Mouse (Mus musculus): ENCODE results near the gene Hist1h4a. TPM values are rescaled to one million over a fixed set of nuclear protein-coding genes. Genes with fewer than 3 reads are reported as not detected.
A peak's percentile ranks its signal among the peaks of the same experiment; 100 is the strongest.
"Not testable (repeated sequence)": the region's sequence is repeated elsewhere in the genome, so short reads cannot be mapped to it uniquely, and the experiment has no call there.

Hist1h4a gene
- total and polyA plus RNA-seq, 2 experiments from 2014 or later, result 0.53 to 958 TPM

DNA sequence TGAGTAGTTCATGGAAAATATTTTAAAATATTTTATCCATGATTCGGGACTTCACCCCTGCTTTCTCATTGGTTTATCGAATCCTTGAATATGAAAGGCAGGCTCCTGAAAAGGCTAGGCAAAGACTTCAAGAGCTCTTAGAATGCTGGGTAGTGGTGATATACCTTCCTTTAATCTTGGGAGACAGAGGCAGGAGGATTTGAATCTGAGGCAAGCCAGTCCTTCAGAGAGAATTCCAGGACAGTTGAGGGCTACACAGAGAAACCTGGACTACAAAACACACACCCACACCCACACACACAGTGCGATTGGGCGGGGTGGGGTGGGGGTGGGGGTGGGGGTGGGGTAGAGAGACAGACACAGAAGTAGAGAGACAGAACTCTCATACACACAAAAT lies 13.1 kb downstream of the Hist1h4a start:
- Histone ChIP-seq H3K27me3 (ENCODE audit: insufficient read depth, low read length) (no peaks in the 10 kb centered on the region), H3K4me1 (ENCODE audit: insufficient read depth, low read length) (0 out of 2 replicates have a peak, but pooled peaks cover 4% of the 10 kb centered on the region), H3K4me3 (ENCODE audit: low read length) (no peak overlapping the region), H3K36me3 (ENCODE audit: insufficient read depth, low read length) (no peaks in the 10 kb centered on the region), H3K27ac (no peak overlapping the region; the same call in 1 of the 2 replicates), H3K9ac (replicated peaks; ENCODE audit: low read length) (no peak overlapping the region), H3K9me3 (ENCODE audit: low read length) (no peaks in the 10 kb centered on the region), H3K4me2 (ENCODE audit: low read depth, low read length) (no peak overlapping the region)
- TF ChIP-seq CTCF (IDR thresholded peaks at IDR 0.05; ENCODE audit: low read depth), result no peak
- DNase-seq (ENCODE audit: low spot score) (no peak), ATAC-seq (no peak)
- WGBS, result 7% methylated on average over 4 of the region's 4 CpGs

DNA sequence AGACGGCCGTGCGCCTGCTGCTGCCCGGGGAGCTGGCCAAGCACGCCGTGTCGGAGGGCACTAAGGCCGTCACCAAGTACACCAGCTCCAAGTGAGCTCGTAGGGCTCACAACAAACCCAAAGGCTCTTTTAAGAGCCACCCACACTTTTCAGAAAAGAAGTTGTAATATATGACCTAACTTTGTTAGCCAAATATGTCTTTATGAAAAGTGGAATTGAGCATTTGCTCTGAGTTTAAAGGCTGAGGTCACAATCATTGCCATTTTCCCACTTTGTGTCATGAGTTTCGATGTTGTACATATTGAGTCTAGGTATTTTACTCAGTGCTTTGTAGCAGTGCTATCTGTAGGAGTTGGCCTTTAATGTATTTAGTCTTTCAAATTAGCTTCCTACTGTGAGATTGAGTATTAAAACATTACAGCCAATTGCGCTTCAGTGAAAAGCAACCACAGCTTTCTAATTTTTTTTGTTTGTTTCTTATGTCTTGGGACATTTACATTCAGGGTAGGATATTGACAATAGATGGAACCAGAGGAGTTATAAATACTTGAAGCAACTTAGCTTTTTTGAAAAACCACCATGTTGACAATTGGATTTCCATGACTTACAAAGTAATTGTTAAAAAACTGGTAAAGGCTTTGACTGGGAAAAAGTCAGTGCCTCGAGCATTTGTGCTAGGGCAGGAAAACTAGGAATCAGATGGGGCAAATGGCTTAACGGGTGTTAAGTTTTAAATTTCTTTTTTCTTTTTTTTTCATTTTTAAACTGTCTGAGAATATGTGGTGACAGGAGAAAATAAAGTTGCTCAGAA lies 13.7 kb downstream of the Hist1h4a start:
- Histone ChIP-seq H3K27me3 (ENCODE audit: insufficient read depth, low read length) (no peaks in the 10 kb centered on the region), H3K36me3 (ENCODE audit: insufficient read depth, low read length) (no peaks in the 10 kb centered on the region), H3K27ac (peak overlapping the region; percentile 96), H3K9me3 (ENCODE audit: low read length) (no peaks in the 10 kb centered on the region), H3K4me1 (ENCODE audit: insufficient read depth, low read length) (0 out of 2 replicates have a peak, but pooled peaks cover 4% of the 10 kb centered on the region), H3K9ac (replicated peaks; ENCODE audit: low read length) (peak overlapping the region; percentile 37; the same call in 1 of the 2 replicates), H3K4me2 (ENCODE audit: low read depth, low read length) (peak overlapping the region; percentile 63), H3K4me3 (ENCODE audit: low read length) (peak overlapping the region; percentile 38)
- no peak for TF ChIP-seq CTCF (IDR thresholded peaks at IDR 0.05; ENCODE audit: low read depth)
- DNase-seq (ENCODE audit: low spot score) (no peak), ATAC-seq (no peak)
- 4% methylated on average over 10 of the region's 13 CpGs for WGBS

DNA sequence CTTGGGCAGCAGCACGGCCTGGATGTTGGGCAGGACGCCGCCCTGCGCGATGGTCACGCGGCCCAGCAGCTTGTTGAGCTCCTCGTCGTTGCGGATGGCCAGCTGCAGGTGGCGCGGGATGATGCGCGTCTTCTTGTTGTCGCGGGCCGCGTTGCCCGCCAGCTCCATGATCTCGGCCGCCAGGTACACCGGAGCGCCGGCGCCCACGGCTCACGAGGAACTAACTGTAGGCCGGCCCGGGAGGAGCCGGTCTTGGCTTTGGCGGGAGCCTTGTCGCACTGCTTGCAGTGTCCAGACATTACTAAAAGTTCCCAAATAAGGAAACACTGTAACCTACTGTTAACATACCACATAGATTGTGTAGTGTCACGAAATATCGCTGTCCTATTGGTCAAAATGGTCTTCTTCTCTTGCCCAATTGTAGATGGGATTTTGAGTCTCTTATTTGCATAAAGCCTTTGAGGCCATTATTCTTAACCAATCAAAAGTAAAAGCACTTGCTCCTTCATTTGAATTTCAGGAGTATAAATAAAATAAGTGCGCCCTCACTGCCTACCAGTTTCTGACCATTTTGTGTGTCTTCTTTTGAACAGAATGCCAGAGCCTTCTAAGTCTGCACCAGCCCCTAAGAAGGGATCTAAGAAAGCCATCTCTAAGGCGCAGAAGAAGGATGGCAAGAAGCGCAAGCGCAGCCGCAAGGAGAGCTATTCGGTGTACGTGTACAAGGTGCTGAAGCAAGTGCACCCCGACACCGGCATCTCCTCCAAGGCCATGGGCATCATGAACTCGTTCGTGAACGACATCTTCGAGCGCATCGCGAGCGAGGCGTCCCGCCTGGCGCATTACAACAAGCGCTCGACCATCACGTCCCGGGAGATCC lies 14.6 kb downstream of the Hist1h4a start, which contains the start of gene Hist1h2bb:
Gene Hist1h2bb, plus strand, starts transcription at position 534 of the 880 bp plus-strand sequence.
- 2% methylated on average over 37 of the region's 58 CpGs for WGBS
- ATAC-seq (peak; percentile 95), DNase-seq (ENCODE audit: low spot score) (peak; percentile 93)
- H3K36me3 ChIP-seq (ENCODE audit: insufficient read depth, low read length); H3K27me3 ChIP-seq (ENCODE audit: insufficient read depth, low read length); H3K9me3 ChIP-seq (ENCODE audit: low read length); H3K4me1 ChIP-seq (ENCODE audit: insufficient read depth, low read length): not testable (repeated sequence)
- peak within 1 kb of the TSS; percentile 37; the same call in 1 of the 2 replicates for H3K9ac ChIP-seq (replicated peaks; ENCODE audit: low read length)
- peak within 1 kb of the TSS; percentile 63 for H3K4me2 ChIP-seq (ENCODE audit: low read depth, low read length)
- peak within 1 kb of the TSS; percentile 96 for H3K27ac ChIP-seq
- peak within 1 kb of the TSS; percentile 38 for H3K4me3 ChIP-seq (ENCODE audit: low read length)
- peak; percentile 40 for TF ChIP-seq CTCF (IDR thresholded peaks at IDR 0.05; ENCODE audit: low read depth)

DNA sequence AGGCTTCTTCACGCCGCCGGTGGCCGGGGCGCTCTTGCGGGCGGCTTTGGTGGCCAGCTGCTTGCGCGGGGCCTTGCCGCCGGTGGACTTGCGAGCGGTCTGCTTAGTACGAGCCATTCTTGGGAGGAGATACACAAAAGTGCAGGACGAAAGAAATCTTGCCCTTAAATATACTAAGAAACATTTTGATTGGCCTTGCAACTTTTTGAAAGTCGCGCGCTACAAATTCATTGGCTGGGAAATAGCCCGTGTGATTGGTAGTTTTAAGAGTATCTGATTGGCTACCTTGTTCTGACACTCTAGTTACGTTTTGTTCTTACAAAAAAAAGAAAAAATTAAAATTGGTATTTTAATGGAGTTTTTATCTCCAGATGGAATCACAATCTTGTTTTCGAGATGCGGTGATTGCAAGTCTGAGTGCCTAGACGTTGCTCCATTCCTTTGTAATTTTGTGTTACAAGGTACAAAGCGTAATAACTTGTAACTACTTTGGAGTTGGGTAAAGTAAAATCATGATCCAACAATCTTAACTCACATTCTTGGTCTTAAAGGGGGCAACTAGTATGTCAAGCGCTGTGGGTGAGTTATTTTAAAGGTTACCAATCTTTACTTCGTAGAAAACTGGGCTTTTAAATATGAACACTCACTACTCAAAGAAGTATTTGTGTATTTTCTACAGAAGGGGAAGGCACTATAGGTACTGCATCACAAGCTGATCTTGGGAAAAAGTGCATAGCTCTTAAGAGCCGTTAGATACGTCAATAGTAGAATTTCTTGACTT lies 15.5 kb downstream of the Hist1h4a start, which contains the start of gene Hist1h3c:
Gene Hist1h3c, minus strand, starts transcription at position 222 of the 781 bp plus-strand sequence.
- Histone ChIP-seq H3K9me3 (ENCODE audit: low read length) (no peaks in the 10 kb centered on the region), H3K4me1 (ENCODE audit: insufficient read depth, low read length) (no peaks in the 10 kb centered on the region), H3K27ac (peak within 1 kb of the TSS; percentile 96), H3K4me2 (ENCODE audit: low read depth, low read length) (peak within 1 kb of the TSS; percentile 63), H3K4me3 (ENCODE audit: low read length) (peak within 1 kb of the TSS; percentile 38), H3K9ac (replicated peaks; ENCODE audit: low read length) (peak within 1 kb of the TSS; percentile 37; the same call in 1 of the 2 replicates), H3K36me3 (ENCODE audit: insufficient read depth, low read length) (no peaks in the 10 kb centered on the region), H3K27me3 (ENCODE audit: insufficient read depth, low read length) (no peaks in the 10 kb centered on the region)
- peak; percentile 96 for DNase-seq (ENCODE audit: low spot score)
- TF ChIP-seq CTCF (IDR thresholded peaks at IDR 0.05; ENCODE audit: low read depth), result no peak
- peak; percentile 69 for ATAC-seq
- WGBS, result under 1% methylated on average over 22 of the region's 28 CpGs

DNA sequence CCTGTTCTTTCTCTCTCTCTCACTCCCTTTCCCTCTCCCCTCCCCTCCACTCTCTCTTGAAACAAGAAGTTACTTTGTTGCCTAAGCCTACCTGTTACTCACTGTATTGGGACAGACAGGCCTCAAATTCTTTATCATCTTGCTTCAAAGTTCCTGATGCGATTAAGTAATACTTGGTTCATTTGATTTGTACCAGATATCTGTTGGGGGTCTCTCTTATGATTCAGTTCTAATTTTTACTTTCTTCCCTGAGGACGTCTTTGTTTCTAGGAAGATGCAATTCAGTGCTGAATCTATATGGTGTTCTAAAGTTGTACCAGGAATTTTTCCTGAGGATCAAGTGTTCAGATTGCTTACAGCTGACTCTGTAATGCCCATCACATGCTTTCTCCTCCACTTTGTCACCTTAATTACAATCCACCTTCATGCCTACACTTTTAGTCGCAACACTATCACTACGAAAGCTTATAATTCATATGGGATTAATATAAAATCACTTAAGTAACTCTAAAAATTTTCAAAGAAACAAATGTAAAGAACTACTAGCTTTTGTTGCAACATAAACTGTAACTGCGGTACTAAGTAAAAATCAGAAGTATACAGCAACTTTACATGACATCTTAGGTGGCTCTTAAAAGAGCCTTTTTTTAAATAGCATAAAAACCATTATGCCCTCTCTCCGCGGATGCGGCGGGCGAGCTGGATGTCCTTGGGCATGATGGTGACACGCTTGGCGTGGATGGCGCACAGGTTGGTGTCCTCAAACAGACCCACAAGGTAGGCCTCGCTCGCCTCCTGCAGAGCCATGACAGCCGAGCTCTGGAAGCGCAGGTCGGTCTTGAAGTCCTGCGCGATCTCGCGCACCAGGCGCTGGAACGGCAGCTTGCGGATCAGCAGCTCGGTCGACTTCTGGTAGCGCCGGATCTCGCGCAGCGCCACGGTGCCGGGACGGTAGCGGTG lies 16.3 kb downstream of the Hist1h4a start:
- no peaks in the 10 kb centered on the region; the same call in 1 of the 2 replicates for H3K4me1 ChIP-seq (ENCODE audit: insufficient read depth, low read length)
- no peak for DNase-seq (ENCODE audit: low spot score)
- no peak overlapping the region for H3K27ac ChIP-seq
- H3K9ac ChIP-seq (replicated peaks; ENCODE audit: low read length), result no peak overlapping the region
- no peaks in the 10 kb centered on the region for H3K9me3 ChIP-seq (ENCODE audit: low read length)
- H3K4me2 ChIP-seq (ENCODE audit: low read depth, low read length), result peak overlapping the region; percentile 63
- peak overlapping the region; percentile 38 for H3K4me3 ChIP-seq (ENCODE audit: low read length)
- no peak for ATAC-seq
- WGBS, result 2% methylated on average over 13 of the region's 36 CpGs
- no peaks in the 10 kb centered on the region for H3K27me3 ChIP-seq (ENCODE audit: insufficient read depth, low read length)
- no peaks in the 10 kb centered on the region for H3K36me3 ChIP-seq (ENCODE audit: insufficient read depth, low read length)
- no peak for TF ChIP-seq CTCF (IDR thresholded peaks at IDR 0.05; ENCODE audit: low read depth)
